Mouse (Mus musculus): ENCODE data around the gene Marveld1. TPM values are rescaled to one million over a fixed set of nuclear protein-coding genes. Genes with fewer than 3 reads are reported as not detected.

Marveld1 gene
- polyA plus RNA-seq, 1 experiment from 2014 or later, result 8.9 TPM

DNA sequence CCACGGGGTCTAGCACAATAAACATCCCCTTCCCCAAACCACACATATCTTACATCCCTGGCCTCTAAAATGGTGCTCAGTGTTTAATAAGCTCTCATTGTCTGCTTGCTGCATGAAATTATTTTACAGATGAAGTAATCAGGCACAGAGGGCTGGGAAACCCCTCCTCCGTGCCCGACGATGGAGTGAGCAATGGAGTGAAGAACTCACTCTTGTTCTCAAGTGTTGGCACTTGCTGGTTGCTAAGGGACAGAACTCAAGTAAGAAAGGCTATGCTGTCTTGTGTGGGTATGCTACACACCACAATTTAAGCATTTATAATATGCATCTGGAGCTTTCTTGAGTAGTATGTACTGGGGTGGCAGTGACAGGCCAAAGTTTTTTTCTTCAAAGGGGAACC lies 2.0 kb upstream of the Marveld1 start:
- 64% methylated on average over 4 of the region's 4 CpGs for WGBS
- no peak overlapping the region for H3K4me2 ChIP-seq (ENCODE audit: low read depth, low read length)
- 0 out of 2 replicates have a peak overlapping the region, but pooled peaks have one; percentile 44 for H3K9ac ChIP-seq (ENCODE audit: low read length)
- H3K9me3 ChIP-seq (replicated peaks; ENCODE audit: control insufficient read depth, low read length), result no peaks in the 10 kb centered on the region
- ATAC-seq (ENCODE audit: insufficient read depth, low FRiP score), result no peak
- no peaks in the 10 kb centered on the region for H3K36me3 ChIP-seq (ENCODE audit: control insufficient read depth, insufficient read depth, low read length)
- peak overlapping the region; percentile 46 for H3K27ac ChIP-seq (ENCODE audit: low read length)
- no peak overlapping the region for H3K4me3 ChIP-seq (replicated peaks; ENCODE audit: low read length)
- peaks cover 26% of the 10 kb centered on the region for H3K4me1 ChIP-seq (ENCODE audit: control insufficient read depth, insufficient read depth, low read length)
- H3K27me3 ChIP-seq (ENCODE audit: control insufficient read depth, insufficient read depth, low read length), result no peaks in the 10 kb centered on the region

DNA sequence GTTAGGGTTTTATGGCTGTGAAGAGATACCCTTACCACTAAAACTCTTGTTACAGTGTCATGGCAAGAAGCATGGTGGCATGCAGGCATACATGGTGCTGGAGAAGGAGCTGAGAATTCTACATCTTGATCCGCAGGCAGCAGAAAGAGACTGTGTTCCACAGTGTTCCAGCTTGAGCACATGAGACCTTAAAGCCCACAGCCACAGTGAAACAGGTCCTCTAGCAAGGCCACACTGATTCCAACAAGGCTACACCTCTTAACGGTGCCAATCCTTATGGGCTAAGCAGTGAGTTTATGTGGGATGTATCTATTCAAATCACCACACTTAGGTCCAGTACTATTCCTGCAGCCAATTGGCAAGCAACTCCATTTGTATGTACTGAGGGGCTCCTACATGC lies 1.5 kb upstream of the Marveld1 start:
- 0 out of 2 replicates have a peak overlapping the region, but pooled peaks have one; percentile 46 for H3K27ac ChIP-seq (ENCODE audit: low read length)
- H3K36me3 ChIP-seq (ENCODE audit: control insufficient read depth, insufficient read depth, low read length), result no peaks in the 10 kb centered on the region
- no peak overlapping the region for H3K4me2 ChIP-seq (ENCODE audit: low read depth, low read length)
- no peak for ATAC-seq (ENCODE audit: insufficient read depth, low FRiP score)
- no peak overlapping the region for H3K4me3 ChIP-seq (replicated peaks; ENCODE audit: low read length)
- no peaks in the 10 kb centered on the region for H3K27me3 ChIP-seq (ENCODE audit: control insufficient read depth, insufficient read depth, low read length)
- H3K9me3 ChIP-seq (replicated peaks; ENCODE audit: control insufficient read depth, low read length), result no peaks in the 10 kb centered on the region
- H3K4me1 ChIP-seq (ENCODE audit: control insufficient read depth, insufficient read depth, low read length), result peaks cover 29% of the 10 kb centered on the region
- 91% methylated on average over 2 of the region's 2 CpGs for WGBS
- no peak overlapping the region for H3K9ac ChIP-seq (ENCODE audit: low read length)

DNA sequence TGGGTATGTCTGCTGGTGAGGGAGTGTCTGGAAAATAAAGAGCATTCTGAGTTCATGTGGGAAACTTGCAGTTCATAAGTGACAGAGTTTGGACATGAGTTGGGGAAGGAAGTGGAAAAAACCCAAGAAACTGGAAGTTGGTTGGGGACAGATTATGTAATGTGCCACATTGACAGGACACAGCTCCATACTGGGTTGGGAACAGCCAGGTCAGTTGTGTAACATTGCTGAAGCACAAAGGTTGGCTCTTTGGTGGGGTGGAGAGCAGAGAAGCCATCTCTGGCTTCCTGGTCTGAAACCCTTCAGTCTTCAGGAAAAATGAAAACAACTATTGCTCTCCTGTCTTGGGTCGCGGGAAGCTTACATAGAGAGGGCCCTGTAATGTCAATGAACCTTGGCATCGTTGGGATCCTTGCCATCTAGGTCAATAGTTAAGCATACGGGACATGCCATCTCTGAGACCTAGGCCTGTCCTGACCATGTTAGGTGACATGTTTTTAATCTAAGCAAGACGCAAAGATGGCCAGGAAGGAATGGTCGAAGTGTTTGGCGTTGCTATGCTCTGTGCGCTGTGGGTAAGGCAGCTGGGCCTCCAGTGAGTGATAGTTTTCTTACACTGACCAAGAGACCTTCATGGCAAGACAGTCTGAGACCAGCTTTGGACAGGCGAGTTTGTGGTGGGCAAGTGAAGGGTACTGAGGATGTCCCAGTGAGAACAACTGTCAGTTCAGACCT lies 757 bp upstream of the Marveld1 start:
- H3K36me3 ChIP-seq (ENCODE audit: control insufficient read depth, insufficient read depth, low read length), result no peaks in the 10 kb centered on the region
- peak overlapping the region; percentile 81 for H3K4me2 ChIP-seq (ENCODE audit: low read depth, low read length)
- H3K4me1 ChIP-seq (ENCODE audit: control insufficient read depth, insufficient read depth, low read length), result peaks cover 34% of the 10 kb centered on the region
- peak overlapping the region; percentile 93 for H3K27ac ChIP-seq (ENCODE audit: low read length)
- no peaks in the 10 kb centered on the region for H3K27me3 ChIP-seq (ENCODE audit: control insufficient read depth, insufficient read depth, low read length)
- no peaks in the 10 kb centered on the region for H3K9me3 ChIP-seq (replicated peaks; ENCODE audit: control insufficient read depth, low read length)
- ATAC-seq (ENCODE audit: insufficient read depth, low FRiP score), result no peak
- H3K4me3 ChIP-seq (replicated peaks; ENCODE audit: low read length), result no peak overlapping the region; the same call in 1 of the 2 replicates
- WGBS, result 86% methylated on average over 9 of the region's 9 CpGs
- peak overlapping the region; percentile 94 for H3K9ac ChIP-seq (ENCODE audit: low read length)

DNA sequence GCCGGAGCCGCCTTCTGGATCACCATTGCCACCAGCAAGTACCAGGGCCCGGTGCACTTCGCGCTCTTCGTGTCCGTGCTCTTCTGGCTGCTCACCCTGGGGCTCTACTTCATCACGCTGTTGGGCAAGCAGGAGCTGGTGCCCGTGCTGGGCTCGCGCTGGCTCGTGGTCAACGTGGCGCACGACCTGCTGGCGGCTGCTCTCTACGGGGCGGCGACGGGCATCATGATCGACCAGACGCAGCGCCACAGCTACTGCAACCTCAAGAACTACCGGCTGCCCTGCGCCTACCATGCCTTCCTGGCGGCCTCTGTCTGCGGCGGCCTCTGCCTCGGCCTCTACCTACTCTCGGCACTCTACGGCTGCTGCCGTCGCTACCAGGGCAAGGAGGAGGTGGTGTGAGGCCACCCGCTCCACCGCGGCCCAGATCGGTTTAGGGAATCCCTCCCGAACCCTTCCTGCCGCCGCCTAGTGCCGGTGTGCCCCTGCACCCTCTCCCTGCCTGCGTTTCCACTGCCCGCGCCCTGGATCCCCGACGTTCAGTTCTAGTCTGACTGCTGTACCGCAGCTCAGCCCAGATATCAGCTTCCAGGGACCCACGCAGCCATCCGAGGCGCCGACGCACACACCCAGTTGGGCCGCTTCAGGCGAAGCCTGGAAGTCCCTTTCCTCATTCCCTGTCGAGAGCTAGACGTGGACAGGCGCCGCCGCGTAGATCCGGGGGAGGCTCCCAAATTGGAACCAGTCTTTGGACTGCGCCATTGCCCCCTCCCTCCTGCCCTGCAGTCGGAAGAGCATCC lies 769 bp downstream of the Marveld1 start:
- ATAC-seq (ENCODE audit: insufficient read depth, low FRiP score), result peak; percentile 5; the same call in 1 of the 2 replicates
- Histone ChIP-seq H3K9me3 (replicated peaks; ENCODE audit: control insufficient read depth, low read length) (no peaks in the 10 kb centered on the region), H3K9ac (ENCODE audit: low read length) (peak overlapping the region; percentile 94), H3K4me1 (ENCODE audit: control insufficient read depth, insufficient read depth, low read length) (peaks cover 42% of the 10 kb centered on the region), H3K4me3 (replicated peaks; ENCODE audit: low read length) (peak overlapping the region; percentile 64), H3K4me2 (ENCODE audit: low read depth, low read length) (peak overlapping the region; percentile 81), H3K36me3 (ENCODE audit: control insufficient read depth, insufficient read depth, low read length) (no peaks in the 10 kb centered on the region), H3K27me3 (ENCODE audit: control insufficient read depth, insufficient read depth, low read length) (no peaks in the 10 kb centered on the region), H3K27ac (ENCODE audit: low read length) (peak overlapping the region; percentile 93)
- WGBS, result 1% methylated on average over 63 of the region's 63 CpGs

DNA sequence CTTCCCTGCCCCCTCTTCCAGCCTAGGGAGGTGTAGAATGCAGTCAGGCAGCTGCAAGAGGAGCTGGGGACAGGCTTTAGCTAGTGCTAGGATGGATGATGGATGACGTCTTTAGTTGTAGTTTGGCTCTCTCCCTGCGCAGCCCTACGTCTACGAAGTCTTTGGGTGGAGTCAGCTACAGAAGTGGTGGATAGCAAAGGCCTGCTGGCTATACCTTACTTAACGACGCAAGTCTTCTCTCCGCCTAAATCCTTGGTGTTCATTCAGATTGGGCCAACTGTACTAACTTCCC lies 1.3 kb downstream of the Marveld1 start:
- ATAC-seq (ENCODE audit: insufficient read depth, low FRiP score), result peak; percentile 61
- H3K9me3 ChIP-seq (replicated peaks; ENCODE audit: control insufficient read depth, low read length), result no peaks in the 10 kb centered on the region
- H3K36me3 ChIP-seq (ENCODE audit: control insufficient read depth, insufficient read depth, low read length), result no peaks in the 10 kb centered on the region
- peak overlapping the region; percentile 81 for H3K4me2 ChIP-seq (ENCODE audit: low read depth, low read length)
- peak overlapping the region; percentile 93 for H3K27ac ChIP-seq (ENCODE audit: low read length)
- WGBS, result 8% methylated on average over 7 of the region's 7 CpGs
- no peaks in the 10 kb centered on the region for H3K27me3 ChIP-seq (ENCODE audit: control insufficient read depth, insufficient read depth, low read length)
- peaks cover 42% of the 10 kb centered on the region for H3K4me1 ChIP-seq (ENCODE audit: control insufficient read depth, insufficient read depth, low read length)
- peak overlapping the region; percentile 94 for H3K9ac ChIP-seq (ENCODE audit: low read length)
- peak overlapping the region; percentile 64 for H3K4me3 ChIP-seq (replicated peaks; ENCODE audit: low read length)

DNA sequence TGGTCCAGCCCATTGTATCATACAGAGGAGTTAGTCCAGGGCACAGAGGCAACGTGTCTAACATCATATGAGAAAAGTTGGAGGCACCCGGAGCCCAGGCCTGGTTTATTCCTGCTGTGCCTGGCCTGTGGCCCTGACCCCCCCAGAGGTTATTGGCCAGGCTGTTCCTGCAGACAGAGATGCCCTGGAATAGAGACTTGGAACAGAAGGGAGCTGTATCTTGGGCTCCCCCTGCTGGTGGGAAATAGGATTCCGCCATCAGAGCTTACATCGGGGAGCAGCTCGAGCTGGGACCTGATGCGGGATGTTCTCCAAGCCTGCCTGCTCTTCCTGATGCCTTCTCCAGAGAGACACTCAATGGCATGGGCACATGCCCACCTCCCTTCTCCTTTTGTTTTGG lies 4.8 kb downstream of the Marveld1 start:
- H3K27ac ChIP-seq (ENCODE audit: low read length), result peak overlapping the region; percentile 20; the same call in 1 of the 2 replicates

DNA sequence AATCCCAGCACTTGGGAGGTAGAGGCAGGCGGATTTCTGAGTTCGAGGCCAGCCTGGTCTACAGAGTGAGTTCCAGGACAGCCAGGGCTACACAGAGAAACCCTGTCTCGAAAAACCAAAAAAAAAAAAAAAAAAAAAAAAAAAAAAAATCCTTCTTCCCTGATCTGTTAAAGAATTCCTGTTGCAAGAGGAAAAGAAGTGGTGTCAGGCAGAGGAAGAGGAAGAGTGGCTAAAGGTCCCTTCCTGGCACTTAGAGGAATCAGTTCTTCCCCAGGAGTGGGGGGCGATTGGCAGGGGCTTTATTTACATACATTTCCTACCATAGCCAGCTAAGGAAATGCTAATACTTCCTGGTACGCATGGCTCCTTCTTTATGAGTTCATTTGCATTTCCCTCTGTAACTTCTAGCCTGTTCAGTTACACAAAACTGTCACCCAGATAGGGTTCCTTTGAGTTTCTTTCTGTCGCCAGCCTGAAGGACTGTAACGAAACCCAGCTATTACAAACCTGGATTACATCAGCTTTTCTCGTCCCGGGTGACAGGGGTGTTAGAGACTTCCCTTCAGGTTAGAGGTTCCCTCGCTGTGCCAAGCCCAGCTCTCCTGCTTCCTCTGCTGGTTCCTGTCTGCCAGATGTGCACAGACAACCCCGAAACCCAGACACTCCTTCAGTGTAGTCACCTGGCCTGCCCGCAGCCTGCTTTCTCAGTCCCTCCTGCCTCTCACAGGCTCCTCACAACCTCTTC lies 10.5 kb downstream of the Marveld1 start:
- no peak overlapping the region for H3K4me3 ChIP-seq (replicated peaks; ENCODE audit: low read length)
- no peak overlapping the region for H3K4me2 ChIP-seq (ENCODE audit: low read depth, low read length)
- no peaks in the 10 kb centered on the region for H3K36me3 ChIP-seq (ENCODE audit: control insufficient read depth, insufficient read depth, low read length)
- ATAC-seq (ENCODE audit: insufficient read depth, low FRiP score), result no peak
- no peak overlapping the region for H3K27ac ChIP-seq (ENCODE audit: low read length)
- no peaks in the 10 kb centered on the region for H3K9me3 ChIP-seq (replicated peaks; ENCODE audit: control insufficient read depth, low read length)
- WGBS, result 50% methylated on average over 12 of the region's 12 CpGs
- 0 out of 2 replicates have a peak, but pooled peaks cover 4% of the 10 kb centered on the region for H3K4me1 ChIP-seq (ENCODE audit: control insufficient read depth, insufficient read depth, low read length)
- 0 out of 2 replicates have a peak overlapping the region, but pooled peaks have one; percentile 13 for H3K9ac ChIP-seq (ENCODE audit: low read length)
- no peaks in the 10 kb centered on the region for H3K27me3 ChIP-seq (ENCODE audit: control insufficient read depth, insufficient read depth, low read length)

More for the DNA sequence above, 4.8 kb downstream of the Marveld1 start:
- Histone ChIP-seq H3K36me3 (ENCODE audit: control insufficient read depth, insufficient read depth, low read length) (no peaks in the 10 kb centered on the region), H3K27me3 (ENCODE audit: control insufficient read depth, insufficient read depth, low read length) (no peaks in the 10 kb centered on the region), H3K4me2 (ENCODE audit: low read depth, low read length) (no peak overlapping the region), H3K9ac (ENCODE audit: low read length) (no peak overlapping the region), H3K4me3 (replicated peaks; ENCODE audit: low read length) (no peak overlapping the region), H3K4me1 (ENCODE audit: control insufficient read depth, insufficient read depth, low read length) (peaks cover 37% of the 10 kb centered on the region), H3K9me3 (replicated peaks; ENCODE audit: control insufficient read depth, low read length) (no peaks in the 10 kb centered on the region)
- 3% methylated on average over 6 of the region's 6 CpGs for WGBS
- peak; percentile 21; the same call in 1 of the 2 replicates for ATAC-seq (ENCODE audit: insufficient read depth, low FRiP score)

DNA sequence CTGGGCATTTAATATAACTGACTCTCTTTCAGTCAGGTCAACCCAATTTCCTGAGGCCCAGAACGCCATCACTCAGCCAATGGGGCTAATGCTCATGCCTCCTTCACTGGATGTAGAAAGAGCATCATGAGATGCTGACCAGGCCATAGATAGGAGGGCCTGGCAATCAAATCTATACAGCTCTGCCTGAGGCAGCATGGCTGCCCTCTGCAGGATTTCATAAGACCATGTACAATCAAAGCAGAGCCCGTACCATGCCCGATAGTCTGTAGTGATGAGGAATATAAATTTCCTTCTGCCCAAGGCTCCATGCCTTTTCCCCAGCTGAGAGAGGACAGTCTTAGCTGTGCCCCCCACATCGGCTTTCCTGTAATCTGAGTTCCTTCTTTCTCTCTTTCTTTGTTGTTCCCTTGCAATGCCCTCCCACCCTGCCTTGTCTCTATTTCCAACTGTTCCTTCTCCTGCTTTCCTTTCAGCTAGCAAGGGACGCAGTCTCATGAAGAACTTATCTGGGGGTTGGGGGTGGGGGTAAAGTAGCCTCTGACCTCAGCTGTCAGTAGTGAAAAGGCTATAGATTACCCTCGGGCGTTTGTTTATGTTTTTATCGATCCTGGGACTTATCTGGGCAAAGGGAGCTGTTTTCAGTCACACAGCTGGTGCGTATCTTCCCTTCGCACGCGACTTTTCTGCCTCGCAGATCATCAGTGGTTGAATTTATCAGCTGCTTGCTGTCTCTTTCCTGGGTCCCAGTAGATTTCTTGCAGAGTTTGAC lies 11.2 kb downstream of the Marveld1 start:
- Histone ChIP-seq H3K27ac (ENCODE audit: low read length) (no peak overlapping the region), H3K9me3 (replicated peaks; ENCODE audit: control insufficient read depth, low read length) (no peaks in the 10 kb centered on the region), H3K4me1 (ENCODE audit: control insufficient read depth, insufficient read depth, low read length) (0 out of 2 replicates have a peak, but pooled peaks cover 4% of the 10 kb centered on the region), H3K4me3 (replicated peaks; ENCODE audit: low read length) (no peak overlapping the region), H3K36me3 (ENCODE audit: control insufficient read depth, insufficient read depth, low read length) (no peaks in the 10 kb centered on the region), H3K4me2 (ENCODE audit: low read depth, low read length) (peak overlapping the region; percentile 27), H3K27me3 (ENCODE audit: control insufficient read depth, insufficient read depth, low read length) (no peaks in the 10 kb centered on the region), H3K9ac (ENCODE audit: low read length) (0 out of 2 replicates have a peak overlapping the region, but pooled peaks have one; percentile 17)
- peak; percentile 40; the same call in 1 of the 2 replicates for ATAC-seq (ENCODE audit: insufficient read depth, low FRiP score)
- WGBS, result 16% methylated on average over 13 of the region's 13 CpGs

Data from stomach, embryonic 16.5 days (tissue).